Mouse (Mus musculus) c-Kit-positive CD71-positive TER-119-negative erythroid progenitor cells, embryonic 14.5 days (primary cell): ENCODE results near the gene Mylk.

ENCODE experiments used
- DNase-seq: peaks from one replicate; pipeline ENCODE4 v3.0.0-alpha.2; 2013; ENCODE audit warnings: low read depth

Mylk gene

GRCm38 (mm10) chr16:34985031-34985346, 240.0 kb downstream of the Mylk start:
- DNase-seq: no peak

DNA sequence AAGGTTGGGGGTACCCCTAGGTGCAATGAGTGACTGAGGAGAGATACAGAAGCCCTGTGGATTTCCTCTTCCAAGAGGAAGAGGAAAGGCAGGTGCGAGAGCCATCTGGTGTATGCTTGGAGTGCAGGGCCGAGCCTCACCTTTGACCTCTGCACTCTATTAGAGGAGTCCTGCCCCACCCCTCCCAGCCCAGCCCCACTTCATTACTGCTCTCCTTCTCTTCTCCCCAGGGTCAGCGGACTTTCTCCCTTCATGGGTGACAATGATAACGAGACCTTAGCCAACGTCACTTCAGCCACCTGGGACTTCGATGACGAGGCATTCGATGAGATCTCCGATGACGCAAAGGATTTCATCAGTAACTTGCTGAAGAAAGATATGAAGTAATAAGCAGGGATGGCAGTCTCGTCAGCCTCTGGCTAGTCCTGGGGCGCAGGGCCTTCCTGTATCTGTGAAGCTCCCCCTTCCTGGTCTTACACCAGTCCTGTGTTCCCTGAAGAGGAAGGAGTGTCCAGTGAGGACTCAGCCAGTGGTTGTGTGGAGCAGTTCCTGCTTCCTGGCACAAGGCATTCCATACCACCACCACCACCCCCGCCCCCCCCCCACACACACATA, 241.3 kb downstream of the Mylk start:
- no peak for DNase-seq

DNA sequence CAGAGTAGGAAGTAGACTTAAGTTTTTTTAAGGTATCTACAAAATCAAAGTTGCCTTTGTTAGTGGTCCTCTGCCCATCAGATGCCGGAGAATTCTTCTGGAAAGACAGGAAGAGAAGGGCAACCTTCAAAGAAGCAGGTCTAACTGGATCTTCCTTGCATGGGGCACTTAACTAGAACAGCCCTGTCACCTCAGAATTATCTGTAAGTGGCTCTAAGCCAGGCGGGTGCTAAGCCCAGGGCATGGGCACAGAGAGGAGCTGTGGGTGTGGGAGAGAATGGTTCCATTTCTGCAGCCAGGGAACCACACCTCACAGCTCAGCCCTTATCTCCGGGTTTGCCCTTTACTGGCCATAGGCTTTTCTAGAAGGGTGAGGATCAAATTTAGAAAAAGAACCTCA, 246.4 kb downstream of the Mylk start:
- no peak for DNase-seq

GRCm38 (mm10) chr16:34992854-34993253, 247.8 kb downstream of the Mylk start:
- DNase-seq: no peak

DNA sequence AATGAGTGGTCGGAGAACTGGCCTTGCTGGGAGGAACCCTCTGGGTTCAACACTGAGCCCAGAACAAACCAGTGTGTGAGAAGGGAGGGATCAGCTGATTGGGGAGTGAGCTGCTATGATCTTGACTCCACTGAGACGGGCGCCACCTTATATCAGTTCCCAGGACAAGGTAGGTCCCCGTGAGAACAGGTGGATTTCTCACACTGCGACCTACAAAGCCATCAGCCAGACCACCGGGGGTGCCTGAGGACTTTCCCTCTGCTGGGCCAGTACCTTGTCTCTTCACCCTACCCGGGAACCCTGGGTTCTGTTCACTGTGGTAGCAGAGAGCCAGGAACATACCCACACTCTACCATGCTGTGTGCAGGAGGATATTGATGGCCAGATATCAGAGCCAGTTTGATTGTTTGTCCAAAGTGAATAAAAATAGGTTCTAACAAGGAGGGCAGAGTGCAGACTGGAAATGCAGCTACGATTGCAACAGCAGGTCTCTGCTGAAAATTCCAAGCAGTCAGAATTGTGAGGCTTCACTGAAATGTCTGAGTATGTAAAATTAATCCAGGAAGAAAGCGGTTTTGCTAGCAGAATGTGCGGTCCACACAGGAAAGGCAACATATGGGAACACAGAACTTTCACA, 248.8 kb downstream of the Mylk start:
- no peak for DNase-seq

- no peak for DNase-seq
Observed at GRCm38 (mm10) chr16:34994641-34995141, 249.7 kb downstream of the Mylk start.

DNA sequence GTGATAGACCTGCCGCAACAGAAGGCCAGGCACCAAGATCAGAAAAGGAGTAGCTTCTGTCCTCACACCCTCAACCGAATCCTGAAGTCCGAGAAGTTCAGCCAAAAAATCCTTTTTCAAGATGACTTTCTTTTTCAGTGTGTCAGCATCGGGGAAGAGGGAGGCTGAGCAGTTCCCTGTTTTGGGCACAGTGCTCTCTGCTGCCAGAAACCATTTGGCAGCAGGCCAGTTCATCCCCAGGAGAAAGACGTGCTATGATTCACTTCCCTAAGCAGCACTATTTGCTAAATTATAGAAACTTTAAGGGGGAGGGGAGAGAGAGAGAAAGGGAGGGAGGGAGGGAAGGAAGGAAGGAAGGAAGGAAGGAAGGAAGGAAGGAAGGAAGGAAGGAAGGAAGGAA, 251.1 kb downstream of the Mylk start:
- no peak for DNase-seq

GRCm38 (mm10) chr16:34997052-34997451, 252.0 kb downstream of the Mylk start:
- no peak for DNase-seq

DNA sequence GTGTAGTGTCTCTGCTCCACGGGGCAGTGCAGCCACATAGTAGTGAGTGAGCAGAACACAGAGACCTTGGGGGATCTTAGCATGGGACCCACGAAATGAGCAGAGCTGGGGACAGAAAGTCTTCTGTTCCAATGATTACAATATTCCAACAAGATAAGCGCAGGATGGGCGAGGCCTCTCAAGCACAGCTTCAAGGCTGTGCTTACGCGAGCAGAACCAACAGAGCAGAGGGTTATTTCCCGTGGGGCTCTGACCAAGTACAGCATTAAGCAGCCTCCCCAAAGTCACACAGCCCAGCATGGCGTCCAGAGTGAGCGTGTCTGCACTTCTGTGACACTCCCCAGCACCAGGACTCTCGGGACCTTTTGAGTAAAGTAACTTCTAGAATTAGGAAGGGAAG, 252.6 kb downstream of the Mylk start:
- no peak for DNase-seq

DNA sequence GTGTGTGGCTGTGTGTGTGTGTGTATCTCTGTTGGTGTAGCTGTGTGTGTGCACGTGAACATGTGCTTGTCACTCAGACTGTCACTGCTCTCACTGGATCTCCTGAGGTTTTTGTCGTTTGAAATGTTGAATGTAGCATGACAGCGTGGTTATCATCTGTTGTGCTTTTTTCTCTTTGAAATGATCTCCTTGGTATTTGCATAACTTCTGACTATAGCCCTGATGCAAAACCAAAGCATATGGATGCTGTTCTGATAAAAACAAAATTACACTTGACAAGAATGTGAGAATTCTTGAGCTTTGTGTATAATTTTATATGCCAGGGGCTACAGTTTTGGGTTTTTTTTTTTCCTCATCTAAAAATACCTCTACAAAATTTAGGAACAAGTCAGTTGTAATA, 254.0 kb downstream of the Mylk start:
- DNase-seq: no peak

- no peak for DNase-seq
Observed at GRCm38 (mm10) chr16:34999986-35000385, 255.0 kb downstream of the Mylk start.

- no peak for DNase-seq
Observed at GRCm38 (mm10) chr16:35000923-35001560, 256.0 kb downstream of the Mylk start.

- no peak for DNase-seq
Observed at GRCm38 (mm10) chr16:35004356-35004755, 259.3 kb downstream of the Mylk start.

- no peak for DNase-seq
Observed at GRCm38 (mm10) chr16:35004756-35005155, 259.7 kb downstream of the Mylk start.

DNA sequence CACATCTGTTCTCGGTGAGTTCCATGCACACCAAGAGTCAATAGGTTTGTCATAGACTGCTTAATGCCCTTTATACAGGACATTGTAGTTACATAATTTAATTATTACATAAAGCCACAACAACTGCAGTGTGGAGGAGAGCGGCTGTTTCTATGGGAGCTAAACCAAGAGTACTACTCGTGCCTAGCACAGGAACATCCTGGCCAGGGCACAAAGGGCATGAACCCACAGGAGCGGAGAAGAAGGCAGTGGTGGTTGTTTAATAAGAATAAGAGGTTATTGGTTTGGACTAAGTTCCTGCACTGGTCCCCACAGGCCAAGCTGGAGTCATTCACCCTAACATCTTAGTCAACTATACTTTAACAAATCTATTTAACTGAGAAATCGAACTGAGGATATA, 261.2 kb downstream of the Mylk start:
- no peak for DNase-seq

DNA sequence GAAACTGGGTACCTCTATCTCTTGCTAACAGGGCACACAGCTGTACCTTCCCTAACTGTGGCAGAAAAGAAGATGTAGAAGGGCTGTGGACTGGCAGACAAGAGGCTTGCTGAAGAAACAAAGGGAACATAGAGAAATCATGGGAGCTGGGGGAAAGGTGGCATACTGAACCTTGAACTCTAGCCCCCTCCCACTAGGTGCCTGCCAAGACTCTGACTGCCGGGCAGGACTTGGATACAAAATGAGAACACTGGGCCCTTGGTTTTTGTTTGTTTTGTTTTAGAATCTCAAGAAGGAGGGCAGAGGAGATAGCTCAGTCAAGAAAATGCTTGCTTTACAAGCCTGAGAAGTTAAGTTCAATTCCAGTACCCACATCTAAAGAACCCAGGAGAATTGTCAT, 262.4 kb downstream of the Mylk start:
- DNase-seq: no peak

GRCm38 (mm10) chr16:35008447-35008846, 263.4 kb downstream of the Mylk start:
- DNase-seq: no peak

GRCm38 (mm10) chr16:35013501-35013900, 268.5 kb downstream of the Mylk start:
- DNase-seq: no peak

DNA sequence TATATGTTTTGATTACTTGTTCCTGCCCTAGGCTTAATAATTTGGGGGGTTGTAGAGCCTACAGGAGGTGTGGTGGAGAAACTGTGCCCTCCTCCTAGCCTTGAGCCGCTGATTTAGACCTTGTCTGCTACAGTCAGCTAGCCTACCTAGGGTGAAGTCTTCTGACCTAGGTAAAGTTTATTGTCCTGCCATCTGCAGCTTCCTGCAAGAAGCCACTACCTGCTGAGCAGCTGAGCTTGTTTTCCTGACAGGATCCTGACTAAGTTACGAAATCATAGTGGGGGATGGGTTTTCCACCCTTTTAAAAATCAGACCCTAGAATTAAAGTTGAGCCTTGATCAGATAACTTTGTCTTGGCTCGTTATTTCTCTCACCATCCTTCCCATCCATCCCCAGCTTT, 271.5 kb downstream of the Mylk start:
- no peak for DNase-seq

- DNase-seq: no peak
Observed at GRCm38 (mm10) chr16:35018470-35018974, 273.5 kb downstream of the Mylk start.

DNA sequence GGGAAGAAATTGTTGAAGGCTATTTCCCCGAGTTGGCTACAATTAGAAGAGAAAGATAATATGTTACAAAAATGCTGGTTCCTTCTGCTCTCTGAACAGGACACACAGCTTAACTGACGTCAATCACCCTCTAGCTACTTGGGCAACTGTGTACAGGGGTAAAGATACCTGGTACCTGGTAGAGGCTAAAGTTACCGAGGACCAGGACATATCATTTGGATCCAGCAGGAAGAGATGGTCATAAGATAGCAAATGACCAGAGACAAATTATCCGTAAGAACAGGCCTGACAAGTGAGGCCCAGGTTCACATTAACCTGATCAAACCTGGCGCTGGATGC, 276.9 kb downstream of the Mylk start:
- no peak for DNase-seq

GRCm38 (mm10) chr16:35022242-35023137, 277.5 kb downstream of the Mylk start, which contains the start of gene Hacd2:
Gene Hacd2 (plus strand): TSS chr16:35022428.
- DNase-seq: peak; percentile 84
